Mouse (Mus musculus) liver, adult 2 months (tissue): ENCODE measurements around the gene Gdap1l1. TPM values are rescaled to one million over a fixed set of nuclear protein-coding genes. Genes with fewer than 3 reads are reported as not detected.
A peak's percentile ranks its signal among the peaks of the same experiment; 100 is the strongest.

ENCODE experiments used
- DNase-seq: peaks from one replicate; pipeline ENCODE4 v3.0.0-alpha.2; 2011; ENCODE audit warnings: low read depth, low spot score; ENCODE audit errors: extremely low read depth
- H3K27ac ChIP-seq: fragments of 200-500 bp; replicated peaks from 2 replicates; pipeline ENCODE4 v1.5.1; 2012; ENCODE audit warnings: low read depth, mild to moderate bottlenecking, control low read depth, inconsistent platforms, low read length; ENCODE audit not compliant: insufficient read depth
- H3K27me3 ChIP-seq: fragments of 200-500 bp; 2 replicates; pipeline ENCODE4 v1.6.1; 2012; ENCODE audit warnings: mild to moderate bottlenecking, moderate library complexity, low read length, inconsistent platforms; ENCODE audit not compliant: control insufficient read depth, insufficient read depth
- H3K36me3 ChIP-seq: fragments of 200-500 bp; 2 replicates; pipeline ENCODE4 v1.6.1; 2012; ENCODE audit warnings: low read length, inconsistent platforms; ENCODE audit not compliant: control insufficient read depth, insufficient read depth
- H3K4me1 ChIP-seq: fragments of 200-500 bp; 2 replicates; pipeline ENCODE4 v1.6.1; 2011; ENCODE audit warnings: low read length; ENCODE audit not compliant: control insufficient read depth, insufficient read depth
- H3K4me3 ChIP-seq: fragments of 200-500 bp; 2 replicates; pipeline ENCODE4 v1.5.1; 2011; ENCODE audit warnings: low read depth, mild to moderate bottlenecking, control low read depth, low read length, moderate library complexity; ENCODE audit not compliant: insufficient read depth
- H3K79me2 ChIP-seq: fragments of 200-500 bp; 2 replicates; pipeline ENCODE4 v1.6.1; 2012; ENCODE audit warnings: inconsistent platforms, mild to moderate bottlenecking, low read length, moderate library complexity; ENCODE audit not compliant: control insufficient read depth, insufficient read depth
- H3K9ac ChIP-seq: fragments of 200-500 bp; 2 replicates; pipeline ENCODE4 v1.6.1; 2012; ENCODE audit warnings: low read depth, mild to moderate bottlenecking, control low read depth, inconsistent platforms, low read length
- CTCF ChIP-seq: fragments of 200-500 bp; IDR thresholded peaks from 2 replicates; pipeline ENCODE4 v1.5.1; 2011; ENCODE audit warnings: low read depth, low read length, control low read depth
- POLR2A ChIP-seq: fragments of 200-500 bp; IDR thresholded peaks from 2 replicates; pipeline ENCODE4 v1.6.1; 2011; ENCODE audit warnings: low read length, control low read depth; ENCODE audit not compliant: insufficient read depth; ENCODE audit errors: extremely low read depth
- WGBS: fragments of 180-500 bp; shearing (Covaris S2); methylation state at CpG from one replicate; pipeline ENCODE4 v1.1.7; 2018; 5-methylcytosine and 5-hydroxymethylcytosine counted together
- polyA plus RNA-seq: library from polyadenylated mRNA; depleted of rRNA; stranded (reverse); fragments of >200 nt; gene quantifications from 2 replicates; pipeline ENCODE4 v1.2.3, GENCODE M21; 2012
- total RNA-seq: library from RNA; depleted of rRNA; stranded (reverse); fragments of >200 nt; gene quantifications from 2 replicates; pipeline ENCODE4 v1.2.3, GENCODE M21; 2014

Gdap1l1 gene
- total and polyA plus RNA-seq, 2 experiments: not detected

GRCm38 (mm10) chr2:163417830-163418229, 20.4 kb upstream of the Gdap1l1 start:
- peak overlapping the region; percentile 81 for H3K4me3 ChIP-seq
- peak; percentile 74 for DNase-seq
- H3K27me3 ChIP-seq: no peaks in the 10 kb centered on the region
- peaks cover 25% of the 10 kb centered on the region; the same call in 1 of the 2 replicates for H3K79me2 ChIP-seq
- peaks cover 18% of the 10 kb centered on the region for H3K36me3 ChIP-seq
- TF ChIP-seq CTCF: no peak
- TF ChIP-seq POLR2A: no peak
- H3K9ac ChIP-seq: peak overlapping the region; percentile 50
- peak overlapping the region; percentile 45 for H3K27ac ChIP-seq
- H3K4me1 ChIP-seq: peaks cover 15% of the 10 kb centered on the region

- under 1% methylated on average over 48 of the region's 50 CpGs for WGBS
- Histone ChIP-seq H3K36me3 (peaks cover 11% of the 10 kb centered on the region), H3K27ac (peak overlapping the region; percentile 84), H3K79me2 (peaks cover 25% of the 10 kb centered on the region; the same call in 1 of the 2 replicates), H3K9ac (peak overlapping the region; percentile 95), H3K4me3 (peak overlapping the region; percentile 81), H3K27me3 (no peaks in the 10 kb centered on the region), H3K4me1 (peaks cover 21% of the 10 kb centered on the region)
- DNase-seq: peak; percentile 62
- no peak for TF ChIP-seq POLR2A
- no peak for TF ChIP-seq CTCF
Measured at GRCm38 (mm10) chr2:163418841-163419345, 19.4 kb upstream of the Gdap1l1 start.

- peak overlapping the region; percentile 95 for H3K9ac ChIP-seq
- peak overlapping the region; percentile 81 for H3K4me3 ChIP-seq
- WGBS: under 1% methylated on average over 70 of the region's 71 CpGs
- DNase-seq: peak; percentile 96
- H3K79me2 ChIP-seq: peaks cover 22% of the 10 kb centered on the region; the same call in 1 of the 2 replicates
- H3K27me3 ChIP-seq: no peaks in the 10 kb centered on the region
- peaks cover 7% of the 10 kb centered on the region for H3K36me3 ChIP-seq
- peak; percentile 88 for TF ChIP-seq POLR2A
- peak; percentile 20; the same call in 1 of the 2 replicates for TF ChIP-seq CTCF
- H3K4me1 ChIP-seq: peaks cover 22% of the 10 kb centered on the region
- peak overlapping the region; percentile 88 for H3K27ac ChIP-seq
Measured at GRCm38 (mm10) chr2:163419346-163420045, 18.8 kb upstream of the Gdap1l1 start.

GRCm38 (mm10) chr2:163420366-163420886, 17.9 kb upstream of the Gdap1l1 start:
- Histone ChIP-seq H3K27ac (no peak overlapping the region), H3K4me3 (peak overlapping the region; percentile 81), H3K36me3 (0 out of 2 replicates have a peak, but pooled peaks cover under 1% of the 10 kb centered on the region), H3K9ac (peak overlapping the region; percentile 56), H3K27me3 (no peaks in the 10 kb centered on the region), H3K79me2 (peaks cover 21% of the 10 kb centered on the region; the same call in 1 of the 2 replicates), H3K4me1 (peaks cover 22% of the 10 kb centered on the region)
- TF ChIP-seq CTCF (no peak), POLR2A (no peak)
- 19% methylated on average over 10 of the region's 10 CpGs for WGBS
- DNase-seq: no peak

GRCm38 (mm10) chr2:163422895-163423660, 15.2 kb upstream of the Gdap1l1 start:
- H3K79me2 ChIP-seq: peaks cover 9% of the 10 kb centered on the region; the same call in 1 of the 2 replicates
- DNase-seq: peak; percentile 83
- H3K4me1 ChIP-seq: peaks cover 16% of the 10 kb centered on the region
- no peaks in the 10 kb centered on the region for H3K27me3 ChIP-seq
- no peaks in the 10 kb centered on the region for H3K36me3 ChIP-seq
- TF ChIP-seq POLR2A: no peak
- no peak for TF ChIP-seq CTCF
- no peak overlapping the region for H3K4me3 ChIP-seq
- 57% methylated on average over 9 of the region's 9 CpGs for WGBS
- H3K9ac ChIP-seq: no peak overlapping the region
- peak overlapping the region; percentile 19; the same call in 1 of the 2 replicates for H3K27ac ChIP-seq
